Mouse (Mus musculus): ENCODE measurements around the gene Tmem88. TPM values are rescaled to one million over a fixed set of nuclear protein-coding genes. Genes with fewer than 3 reads are reported as not detected.

Tmem88 gene
- polyA plus RNA-seq, 1 experiment = 39.5 TPM

DNA sequence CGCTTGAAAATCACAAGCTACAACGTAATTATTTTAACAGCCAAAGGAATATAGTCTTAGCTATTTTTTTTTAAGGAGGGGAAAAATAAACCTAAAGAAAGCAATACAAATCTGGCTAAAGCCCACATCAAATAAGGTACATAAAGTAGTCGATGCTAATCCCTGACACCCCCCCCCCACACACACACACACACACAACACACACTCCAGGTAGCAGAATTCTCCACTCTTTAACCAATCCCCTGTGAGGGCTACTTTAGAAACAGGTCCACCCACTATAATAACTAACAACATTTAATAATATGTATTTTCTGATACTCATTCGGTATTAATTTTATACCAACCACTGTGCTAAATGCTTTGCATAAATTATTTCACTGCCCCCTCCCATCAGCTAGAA is 18.5 kb upstream of the Tmem88 start:
- no peak for DNase-seq (ENCODE audit: low read depth)

DNA sequence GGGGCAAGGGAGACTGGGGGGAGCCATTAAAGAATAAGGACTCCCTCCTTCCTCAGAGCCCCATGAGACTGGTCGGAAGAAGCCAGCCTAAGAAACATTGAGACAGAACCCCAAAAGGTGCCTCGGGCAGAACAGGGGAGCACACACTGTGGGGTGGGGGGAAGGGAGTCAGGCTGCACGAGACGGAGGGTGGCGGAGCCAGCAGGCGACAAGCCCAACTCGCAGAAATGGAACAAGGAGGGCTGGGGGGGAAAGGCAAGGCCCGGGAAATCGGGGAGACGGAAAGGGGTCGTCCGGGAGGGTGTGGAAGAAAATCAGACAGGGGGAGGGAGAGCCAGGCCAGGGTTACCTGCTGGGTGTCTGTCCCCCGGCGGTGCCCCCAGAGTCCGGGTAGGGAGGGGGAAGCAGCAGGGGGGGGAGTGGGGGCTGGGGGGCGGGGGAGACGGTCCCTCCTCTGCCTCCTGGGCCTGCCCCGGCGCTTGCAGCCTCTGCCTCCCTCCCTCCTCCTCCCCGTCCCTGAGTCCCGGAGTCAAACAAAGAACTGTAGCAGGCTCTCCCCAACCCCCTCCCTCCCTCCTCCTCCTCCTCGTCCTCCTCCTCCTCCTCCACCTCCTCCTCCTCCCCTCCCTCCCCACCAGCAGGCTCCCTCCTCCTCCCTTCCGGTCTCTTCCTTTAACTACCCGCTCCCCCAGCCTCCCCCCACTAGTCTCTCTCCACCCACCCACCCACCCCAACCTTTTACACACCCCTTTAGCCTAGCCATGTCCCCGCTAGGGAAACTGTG is 17.8 kb upstream of the Tmem88 start:
- no peak for DNase-seq (ENCODE audit: low read depth)

DNA sequence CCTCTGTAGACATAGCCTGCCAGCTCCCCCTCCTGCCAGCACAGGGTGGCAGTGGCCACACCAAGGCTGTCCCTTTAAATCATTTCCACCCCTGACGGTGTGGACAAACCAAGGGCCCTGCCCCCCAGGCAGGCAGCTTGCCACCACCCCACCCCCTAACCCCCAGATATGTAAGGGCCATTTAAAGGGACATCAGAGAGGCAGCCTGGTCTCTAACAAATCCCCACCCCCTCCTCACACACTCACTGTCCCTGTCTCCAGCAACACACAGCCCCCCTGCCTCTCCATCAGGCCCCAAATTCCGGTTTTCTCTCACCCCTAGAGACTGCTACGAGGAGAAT is 17.3 kb upstream of the Tmem88 start:
- DNase-seq (ENCODE audit: low read depth) = no peak

DNA sequence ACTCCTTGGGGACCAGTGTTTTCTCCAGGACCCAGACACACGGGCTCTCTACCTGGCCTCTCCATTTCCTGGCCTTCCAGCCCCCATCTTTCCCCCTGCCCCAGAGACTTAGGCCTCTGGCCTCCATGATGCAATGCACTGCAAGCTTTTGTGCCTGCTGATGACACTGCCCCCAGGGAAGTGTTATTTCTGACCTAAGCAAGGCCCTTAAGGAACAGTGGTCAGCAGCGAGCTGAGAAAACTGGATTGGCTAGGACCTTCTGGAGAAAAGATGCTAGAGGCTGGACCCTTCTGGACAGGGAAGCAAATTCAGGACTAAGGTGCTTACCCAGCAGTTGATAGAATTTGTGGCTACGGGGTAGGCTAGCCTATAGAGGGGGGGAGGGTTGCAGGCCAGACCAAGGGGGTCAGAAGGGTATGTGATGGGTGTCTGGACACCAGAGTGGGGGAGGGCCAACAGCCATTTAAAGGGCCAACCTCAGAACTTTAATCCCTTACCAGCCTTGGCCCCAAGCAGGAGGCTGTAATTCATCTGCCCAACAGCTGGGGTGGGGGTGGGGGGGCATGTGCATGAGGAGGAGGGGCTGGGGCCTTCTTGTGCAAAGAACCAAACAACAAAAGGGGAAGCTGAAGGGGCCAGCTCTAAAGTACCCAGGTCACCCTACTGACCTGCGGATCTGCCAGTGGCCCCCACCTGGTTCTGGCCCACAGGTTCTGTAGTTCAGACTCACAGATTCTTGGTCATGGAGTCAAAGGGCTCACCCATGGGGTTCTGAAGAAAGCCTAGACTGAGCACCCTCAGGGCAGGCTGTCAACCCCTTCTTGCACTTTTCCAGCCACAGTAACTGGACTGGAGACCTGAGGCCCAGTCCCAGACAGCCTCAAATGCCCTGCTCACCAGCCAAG is 16.6 kb upstream of the Tmem88 start:
- DNase-seq (ENCODE audit: low read depth) = no peak

DNA sequence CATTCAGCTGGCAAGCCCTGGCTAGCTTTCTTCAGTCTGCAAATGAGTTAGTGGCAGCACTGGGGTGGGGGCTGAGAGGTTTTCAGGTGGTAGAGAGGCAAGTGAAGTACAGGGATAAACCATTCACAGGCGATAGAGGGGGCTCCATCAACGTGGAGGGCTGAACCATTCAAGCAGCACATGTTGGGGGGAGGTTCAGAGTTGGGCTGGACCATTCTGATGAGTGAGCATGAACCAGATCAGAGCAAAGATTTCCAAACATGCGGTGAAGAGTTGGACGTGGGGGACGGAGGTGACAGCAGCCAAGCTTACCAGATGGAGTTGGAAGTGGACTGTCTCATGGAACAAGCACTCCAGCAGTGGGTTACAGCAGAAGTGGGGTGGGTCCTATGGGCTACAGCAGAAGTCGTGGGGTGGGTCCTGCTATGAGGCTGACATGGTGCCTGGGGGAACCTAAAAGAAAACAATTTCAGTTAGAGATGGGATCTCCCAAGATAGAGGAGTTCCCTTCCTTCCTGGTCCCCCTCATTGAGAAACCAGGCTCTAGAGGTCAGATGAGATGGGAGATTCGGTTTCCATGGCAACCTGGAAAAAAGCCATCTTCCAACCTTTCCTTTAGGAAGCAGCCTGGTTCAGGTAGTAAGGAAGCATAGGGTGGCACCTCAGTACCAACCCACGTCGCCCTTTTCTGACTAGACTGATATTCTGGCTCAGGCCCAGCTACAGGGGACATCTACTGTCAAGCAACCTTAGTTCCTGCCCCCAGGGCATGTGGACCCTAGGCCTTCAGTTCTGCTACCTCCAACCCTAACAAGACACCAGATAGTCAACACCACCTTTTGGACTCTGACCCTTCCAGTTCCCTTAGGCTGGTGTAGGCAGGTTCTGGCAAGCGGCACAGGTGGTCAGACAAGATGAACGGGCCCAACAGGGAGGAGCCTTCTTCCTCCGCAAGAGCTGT is 15.5 kb upstream of the Tmem88 start, which contains the start of gene Kdm6b:
Kdm6b (minus strand) TSS at position 455 of the 961 bp plus-strand sequence.
- no peak for DNase-seq (ENCODE audit: low read depth)

DNA sequence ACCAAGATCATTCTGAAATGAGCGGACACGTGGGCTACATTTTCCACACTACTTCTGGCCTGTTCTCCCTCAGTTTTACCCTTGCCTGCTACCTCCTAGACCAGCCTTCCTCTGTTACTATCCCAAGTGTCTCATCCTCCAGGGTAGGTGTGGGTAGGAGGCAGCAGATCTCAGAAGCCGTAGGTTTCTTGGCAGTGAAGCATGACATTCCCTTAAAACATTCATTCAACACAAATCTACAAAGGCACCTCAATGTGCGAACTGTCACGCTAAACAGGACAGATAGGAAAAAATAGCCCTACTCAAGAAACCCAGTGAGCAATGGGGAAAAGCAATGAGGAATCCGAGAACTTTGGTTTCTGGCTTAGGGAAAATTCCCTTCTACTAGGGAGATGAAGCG is 14.5 kb upstream of the Tmem88 start:
- DNase-seq (ENCODE audit: low read depth) = no peak

DNA sequence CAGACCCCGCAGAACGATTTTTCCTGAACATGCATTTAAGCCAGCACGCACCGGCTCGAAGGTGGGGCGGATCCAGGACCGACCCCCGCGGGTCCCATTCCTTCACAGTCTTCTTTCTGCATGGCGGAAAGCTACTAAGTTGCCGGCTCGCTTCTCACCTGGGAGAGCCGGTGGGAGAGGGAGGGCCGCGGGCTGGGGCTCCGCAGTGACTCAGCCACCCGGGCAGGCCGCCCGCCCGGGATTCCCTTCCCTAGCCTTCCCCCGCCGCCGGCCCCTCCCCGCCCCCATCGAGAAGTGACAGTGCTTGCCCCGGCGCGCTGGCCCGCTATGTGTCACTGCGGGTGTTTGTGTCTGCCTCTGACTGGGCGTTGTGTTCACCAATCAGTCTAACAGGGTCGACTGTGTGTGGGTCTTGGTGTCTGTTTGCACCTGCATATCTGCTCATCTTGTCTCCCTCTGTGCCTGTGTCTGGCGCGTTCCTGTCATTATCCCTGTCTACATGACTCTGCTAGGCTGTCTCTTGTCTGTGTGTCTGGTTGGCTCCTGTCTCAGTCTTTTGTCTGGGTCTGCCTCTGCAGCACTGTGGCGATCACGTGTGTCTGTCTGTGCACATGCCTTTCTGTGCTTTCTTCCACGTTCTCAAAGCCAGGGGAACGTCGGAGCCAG is 13.6 kb upstream of the Tmem88 start:
- no peak for DNase-seq (ENCODE audit: low read depth)

DNA sequence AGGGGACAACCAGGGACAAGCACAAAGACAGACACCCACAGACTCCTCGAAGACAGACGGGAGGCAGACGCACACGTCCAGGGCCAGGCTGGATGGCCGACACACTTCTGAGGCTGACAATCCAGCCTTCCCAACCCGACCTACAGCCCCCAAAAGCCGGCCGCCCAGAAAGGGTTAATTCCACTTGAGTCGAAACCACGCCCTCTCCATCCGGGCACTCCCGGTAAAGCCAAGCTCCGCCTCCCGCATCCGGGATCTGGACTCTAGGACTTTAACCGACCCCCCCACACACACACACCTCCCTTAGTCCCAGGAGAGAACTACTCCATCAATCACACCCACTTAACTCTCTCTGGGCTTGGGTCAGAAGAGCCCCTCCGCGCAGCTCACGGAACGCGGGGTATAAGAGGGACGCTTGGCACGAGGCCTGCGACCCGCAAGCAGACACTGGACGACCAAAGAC is 13.1 kb upstream of the Tmem88 start:
- DNase-seq (ENCODE audit: low read depth) = no peak

DNA sequence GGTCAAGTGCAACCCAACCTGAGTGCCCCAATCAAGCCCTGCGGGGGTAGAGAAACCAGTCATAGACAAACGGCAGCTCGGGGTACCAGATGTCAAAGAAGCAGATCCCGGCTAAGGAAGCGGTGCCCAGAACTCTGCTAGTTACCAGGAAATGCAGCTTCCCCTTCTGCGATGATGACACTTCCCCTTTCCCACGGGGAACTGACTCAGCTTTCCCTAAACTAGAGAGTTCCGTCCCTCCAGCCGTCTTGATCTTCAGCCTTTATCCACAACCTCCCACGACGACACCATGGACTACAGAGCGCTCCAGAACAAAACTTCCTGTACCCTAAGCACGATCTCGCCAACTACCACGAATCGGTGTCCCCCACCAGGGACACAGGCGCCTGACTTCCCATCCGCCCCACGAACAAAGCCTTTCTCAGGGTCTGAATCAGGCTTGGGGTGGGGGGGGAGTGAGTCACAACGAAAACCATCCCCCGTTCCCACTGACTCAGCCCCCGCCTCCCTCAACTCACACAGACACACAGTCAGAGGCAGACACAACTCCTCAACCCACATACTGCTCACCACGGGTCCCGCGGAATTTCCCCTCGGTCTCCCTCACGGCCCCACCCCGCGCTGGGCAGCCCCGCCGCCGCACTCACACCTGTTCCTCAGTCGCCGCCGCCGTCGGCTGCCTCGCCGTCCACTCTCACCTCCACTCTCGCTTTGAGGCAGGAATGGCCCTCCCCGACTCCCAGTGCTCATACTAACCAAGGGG is 12.5 kb upstream of the Tmem88 start:
- DNase-seq (ENCODE audit: low read depth) = no peak

DNA sequence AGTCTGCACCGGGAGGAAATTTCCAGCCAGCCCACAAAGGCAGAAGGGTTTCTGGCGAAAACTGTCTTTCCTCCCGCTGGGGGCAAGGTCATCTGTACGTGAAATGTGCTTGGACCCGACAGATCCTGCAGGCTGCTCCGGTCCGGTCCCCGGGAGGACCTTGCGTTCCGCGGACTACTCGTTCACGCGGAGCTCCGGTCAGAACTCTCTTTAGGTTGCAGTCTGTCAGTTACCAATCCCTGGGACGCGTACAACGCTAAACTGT is 11.9 kb upstream of the Tmem88 start:
- DNase-seq (ENCODE audit: low read depth) = no peak

DNA sequence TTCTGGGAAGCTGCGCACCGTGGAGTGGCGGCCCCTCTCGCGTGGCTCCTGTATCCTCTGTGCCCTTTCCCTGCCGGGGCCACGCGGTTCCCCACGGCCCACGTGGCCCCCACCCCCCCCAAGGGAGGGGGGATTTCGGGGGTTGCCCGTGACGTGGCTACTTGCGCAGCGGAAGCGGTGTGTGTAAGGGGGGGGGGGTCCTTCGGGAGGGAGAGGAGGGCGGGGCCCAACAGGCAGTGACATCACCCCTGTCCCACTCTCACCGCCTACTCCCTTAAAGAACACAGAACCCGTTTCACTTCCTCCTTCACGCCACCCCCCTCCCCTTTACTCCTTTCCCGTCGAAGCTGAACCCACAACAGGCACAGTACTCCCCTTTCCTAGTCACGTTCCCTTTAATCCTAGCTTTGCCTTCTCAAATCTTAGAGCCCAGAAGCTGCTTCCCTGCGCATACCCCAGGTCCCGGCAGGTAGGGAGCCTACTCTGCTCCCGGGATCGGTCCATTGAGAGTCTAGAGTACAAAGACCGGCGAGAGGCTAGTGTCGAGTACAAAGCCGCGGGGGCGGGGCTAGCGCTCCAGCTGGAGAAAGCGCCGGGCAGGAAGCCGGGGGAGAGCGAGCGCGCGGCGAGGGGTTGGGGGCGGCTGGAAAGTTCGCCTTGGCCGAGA is 11.5 kb upstream of the Tmem88 start:
- no peak for DNase-seq (ENCODE audit: low read depth)

DNA sequence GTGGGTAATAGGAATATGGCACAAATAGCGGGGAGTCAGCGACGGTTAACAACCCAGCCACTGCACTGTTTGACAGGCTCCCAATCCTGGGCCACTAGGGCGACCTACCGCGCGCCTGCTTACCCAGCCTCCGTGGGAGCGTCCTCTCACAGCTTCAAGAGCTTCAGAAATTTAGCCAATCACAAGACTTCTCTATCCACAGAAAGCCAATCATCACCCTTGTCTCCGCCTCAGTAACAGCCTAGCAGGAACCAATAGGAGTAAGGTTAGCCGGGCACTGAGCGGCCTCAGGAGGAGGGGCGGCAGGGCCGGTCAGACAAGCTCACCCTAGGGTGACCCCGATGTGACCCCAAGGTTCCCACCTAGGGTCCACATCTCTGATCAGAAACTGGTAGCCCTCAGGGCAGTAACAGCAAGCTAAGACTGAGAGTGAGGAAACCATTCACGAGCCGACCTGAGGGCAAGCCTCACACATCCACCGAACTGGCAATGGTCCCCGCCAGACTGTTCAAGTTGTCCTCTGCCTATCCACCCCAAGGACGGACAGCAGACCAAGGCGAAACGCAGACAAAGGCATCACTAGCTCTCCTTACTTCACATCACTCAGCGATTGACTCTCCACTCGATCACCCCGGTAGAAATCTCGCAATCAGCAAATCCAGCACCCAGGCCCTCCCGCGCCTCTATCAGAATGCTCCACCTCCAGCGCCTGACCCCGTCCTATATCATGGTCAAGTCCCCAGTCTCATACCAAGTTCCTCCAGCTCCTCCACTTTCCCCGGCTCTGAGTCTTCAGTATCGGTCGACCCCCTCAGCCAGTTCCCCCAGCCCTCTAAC is 10.7 kb upstream of the Tmem88 start:
- DNase-seq (ENCODE audit: low read depth) = no peak

DNA sequence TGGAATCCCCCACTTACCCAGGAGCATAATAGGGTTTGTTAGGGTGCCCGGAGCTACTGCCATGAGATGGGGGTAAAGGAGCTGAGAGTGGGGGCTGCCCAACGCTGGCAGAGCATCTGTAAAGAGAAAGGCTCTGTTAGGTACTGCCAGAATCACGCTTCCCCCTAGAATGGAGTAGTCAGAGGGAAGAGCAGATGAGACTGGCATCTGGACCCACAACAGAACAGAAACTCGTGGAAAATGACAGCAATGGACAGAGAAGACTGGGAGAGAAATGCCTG is 9.6 kb upstream of the Tmem88 start:
- no peak for DNase-seq (ENCODE audit: low read depth)

DNA sequence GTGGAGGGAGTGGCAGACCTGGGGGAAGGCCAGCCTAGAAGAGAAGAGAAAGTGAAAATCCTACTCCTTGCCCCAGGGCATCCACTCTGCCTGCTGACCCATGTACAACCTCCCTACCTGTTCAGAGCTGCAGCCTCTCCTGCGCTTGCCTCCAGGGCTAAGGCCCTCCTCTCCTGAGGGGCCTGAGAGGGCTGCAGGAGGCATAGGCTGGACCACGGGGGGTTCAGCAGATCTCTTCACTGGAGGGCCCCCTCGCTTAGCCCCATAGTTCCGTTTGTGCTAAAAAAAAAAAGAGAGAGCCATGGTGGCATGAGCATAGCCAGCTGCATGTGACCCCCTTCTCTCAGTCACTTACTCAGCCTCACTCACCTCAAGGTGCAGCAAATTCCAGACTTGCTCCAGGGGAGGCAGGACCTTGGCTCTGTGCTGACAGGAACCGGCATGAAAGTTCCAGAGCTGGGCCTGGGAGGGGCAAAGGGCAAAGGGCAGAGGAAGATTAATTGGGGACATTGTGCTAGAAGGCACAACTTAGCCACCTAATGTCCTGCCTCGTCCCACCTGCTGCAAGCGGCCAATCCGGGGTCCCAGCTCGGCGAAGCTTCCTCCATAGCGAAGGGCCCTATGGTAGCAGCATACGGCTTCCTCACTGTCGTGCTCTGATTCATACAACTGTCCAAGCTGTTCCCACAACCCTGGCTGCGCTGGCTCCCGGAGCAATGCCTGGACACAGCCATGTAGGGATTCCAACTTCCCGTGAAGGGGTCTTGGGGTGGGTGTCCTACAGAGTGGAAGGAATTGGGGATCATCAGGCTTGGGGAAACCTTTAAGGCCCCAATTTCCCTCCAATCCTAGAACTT is 9.1 kb upstream of the Tmem88 start:
- no peak for DNase-seq (ENCODE audit: low read depth)

DNA sequence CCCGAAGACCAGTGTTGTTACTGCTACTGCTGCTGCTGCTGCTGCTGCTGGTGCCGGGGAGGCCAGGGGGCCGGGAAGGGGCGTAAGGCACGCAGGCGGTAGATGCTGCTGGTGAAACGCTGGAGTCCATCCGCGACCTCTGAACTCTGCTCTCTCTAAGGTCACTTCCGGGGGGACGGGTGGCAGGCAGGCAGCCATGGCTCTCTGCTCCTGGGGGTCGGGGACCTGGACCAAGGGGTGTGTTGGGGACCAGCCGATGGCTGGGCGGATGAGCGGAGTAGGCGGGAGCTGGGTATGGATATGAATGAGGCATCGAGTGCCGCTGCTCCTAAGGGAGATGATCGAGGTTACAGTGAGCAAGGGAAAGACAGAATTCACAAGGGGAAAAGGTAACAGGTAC is 8.2 kb upstream of the Tmem88 start:
- no peak for DNase-seq (ENCODE audit: low read depth)

DNA sequence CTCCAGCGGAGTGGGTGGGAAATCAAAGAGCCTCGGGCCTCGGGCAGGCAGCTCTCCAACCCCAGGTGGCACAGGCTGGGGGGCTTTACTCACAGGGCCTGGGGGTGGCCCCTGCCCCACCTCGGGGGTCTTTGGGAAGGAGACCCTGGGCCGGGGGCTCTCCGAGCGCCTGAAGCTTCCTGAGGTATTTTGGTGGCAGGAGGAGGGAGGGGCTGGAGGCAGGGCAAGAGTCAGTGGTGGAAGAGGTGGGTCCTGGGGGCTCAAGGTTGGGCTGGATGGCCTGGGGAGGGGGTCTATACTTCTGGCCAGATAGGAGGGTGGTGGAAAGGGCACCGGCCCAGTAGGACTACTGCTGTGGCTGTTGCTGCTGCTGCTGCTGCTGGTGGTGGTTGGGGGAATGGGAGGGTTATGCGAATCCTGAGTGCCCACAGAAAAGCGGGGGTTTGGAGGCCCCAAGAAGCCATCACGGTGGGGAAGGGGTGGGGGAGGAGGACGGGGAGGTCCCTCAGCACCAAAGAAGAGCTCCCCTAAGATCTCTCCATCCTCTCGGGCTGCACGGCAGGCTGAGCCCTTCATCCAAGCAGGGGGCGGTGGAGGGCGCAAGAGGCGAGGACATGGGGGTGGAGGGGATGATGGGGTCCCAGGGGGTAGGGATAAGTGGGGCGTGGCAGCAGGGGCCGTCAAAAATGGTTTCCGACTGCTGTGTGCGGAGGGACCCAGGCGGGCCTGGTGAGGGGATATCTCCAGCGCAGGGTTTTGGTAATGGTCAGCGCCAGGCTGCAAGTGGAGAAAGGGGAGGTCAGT is 7.6 kb upstream of the Tmem88 start:
- DNase-seq (ENCODE audit: low read depth) = no peak

DNA sequence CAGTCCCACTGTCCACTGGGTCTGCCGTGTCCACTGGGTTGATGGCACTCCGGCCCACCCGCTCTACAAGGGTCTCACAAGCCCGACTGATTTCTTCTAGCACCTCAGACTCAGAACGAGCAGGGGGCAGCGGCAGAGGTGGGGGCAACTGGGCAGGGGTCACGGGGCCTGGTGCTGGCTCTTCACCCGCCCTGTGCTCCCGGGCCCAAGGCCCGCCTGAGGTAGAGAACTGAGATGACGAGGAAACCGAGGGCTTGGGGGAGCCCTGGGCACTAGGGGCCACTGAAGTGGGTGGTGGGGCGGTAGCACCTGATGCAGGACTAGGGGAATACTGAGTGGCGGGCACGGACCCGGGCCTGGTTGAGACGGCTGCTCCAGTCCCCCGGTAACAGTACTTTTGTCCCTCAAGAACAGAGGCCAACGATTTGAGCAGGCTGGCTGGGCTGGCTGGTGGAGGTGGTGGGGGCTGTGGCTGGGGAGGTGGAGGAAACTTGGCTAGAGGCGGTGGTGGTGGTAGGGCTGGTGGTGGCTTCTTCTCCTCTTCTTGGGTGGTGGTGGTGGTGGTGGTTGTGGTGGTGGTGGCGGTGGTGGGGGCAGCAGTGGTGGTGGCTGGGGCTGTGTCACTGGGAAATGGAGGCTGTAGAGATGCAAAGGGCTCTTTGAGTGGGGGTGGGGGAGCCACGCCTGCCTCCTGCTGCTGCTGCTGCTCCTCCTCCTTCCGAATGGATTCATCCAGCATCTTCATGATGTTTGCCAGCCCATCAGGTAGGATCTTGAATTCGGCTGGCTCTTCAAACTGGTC is 6.8 kb upstream of the Tmem88 start:
- DNase-seq (ENCODE audit: low read depth) = no peak
